Mouse (Mus musculus): Measurements from ENCODE around the gene Syndig1. TPM values are rescaled to one million over a fixed set of nuclear protein-coding genes. Genes with fewer than 3 reads are reported as not detected.

Gene Syndig1
- total and polyA plus RNA-seq, 3 experiments: not detected

- no peak for DNase-seq (ENCODE audit: low read depth, low spot score)
- Histone ChIP-seq H3K4me3 (ENCODE audit: control insufficient read depth in 1 of 2, insufficient read depth in 1 of 2, low read depth in 2 of 2, low read length in 2 of 2) (no peak overlapping the region), H3K4me1 (ENCODE audit: control insufficient read depth in 1 of 2, insufficient read depth in 2 of 2, low read length in 2 of 2) (no peaks in the 10 kb centered on the region), H3K79me2 (ENCODE audit: control insufficient read depth, insufficient read depth, low read length, poor library complexity) (no peaks in the 10 kb centered on the region), H3K36me3 (ENCODE audit: control insufficient read depth in 1 of 2, insufficient read depth in 2 of 2, low read length in 2 of 2) (no peaks in the 10 kb centered on the region), H3K27ac (ENCODE audit: control insufficient read depth, low read depth, low read length) (no peak overlapping the region), H3K9ac (ENCODE audit: control insufficient read depth, low read depth, low read length, poor library complexity, severe bottlenecking) (no peak overlapping the region), H3K27me3 (ENCODE audit: control insufficient read depth in 1 of 2, insufficient read depth in 2 of 2, low read length in 2 of 2) (no peaks in the 10 kb centered on the region), H3K9me3 (replicated peaks; ENCODE audit: insufficient read depth, low read length) (no peaks in the 10 kb centered on the region)
- TF ChIP-seq JUND (IDR thresholded peaks at IDR 0.05; ENCODE audit: low read depth, low read length): no peak
- TF ChIP-seq GABPA (IDR thresholded peaks at IDR 0.05; ENCODE audit: low read depth, low read length): no peak
- no peak for TF ChIP-seq MAZ (IDR thresholded peaks at IDR 0.05; ENCODE audit: low read depth, low read length)
- TF ChIP-seq SIN3A (IDR thresholded peaks at IDR 0.05; ENCODE audit: low read length): no peak
- no peak for TF ChIP-seq SMC3 (IDR thresholded peaks at IDR 0.05; ENCODE audit: low read depth, low read length)
These were observed 15.6 kb downstream of the Syndig1 start for GRCm38 (mm10) chr2:149844575-149844974.

GRCm38 (mm10) chr2:149848778-149849177, 19.8 kb downstream of the Syndig1 start:
- no peak for DNase-seq (ENCODE audit: low read depth, low spot score)
- Histone ChIP-seq H3K36me3 (ENCODE audit: control insufficient read depth in 1 of 2, insufficient read depth in 2 of 2, low read length in 2 of 2) (no peaks in the 10 kb centered on the region), H3K27ac (ENCODE audit: control insufficient read depth, low read depth, low read length) (no peak overlapping the region), H3K9me3 (replicated peaks; ENCODE audit: insufficient read depth, low read length) (no peaks in the 10 kb centered on the region), H3K4me1 (ENCODE audit: control insufficient read depth in 1 of 2, insufficient read depth in 2 of 2, low read length in 2 of 2) (no peaks in the 10 kb centered on the region), H3K79me2 (ENCODE audit: control insufficient read depth, insufficient read depth, low read length, poor library complexity) (no peaks in the 10 kb centered on the region), H3K4me3 (ENCODE audit: control insufficient read depth in 1 of 2, insufficient read depth in 1 of 2, low read depth in 2 of 2, low read length in 2 of 2) (no peak overlapping the region), H3K9ac (ENCODE audit: control insufficient read depth, low read depth, low read length, poor library complexity, severe bottlenecking) (no peak overlapping the region), H3K27me3 (ENCODE audit: control insufficient read depth in 1 of 2, insufficient read depth in 2 of 2, low read length in 2 of 2) (no peaks in the 10 kb centered on the region)
- TF ChIP-seq SMC3 (IDR thresholded peaks at IDR 0.05; ENCODE audit: low read depth, low read length): no peak
- TF ChIP-seq ZKSCAN1 (IDR thresholded peaks at IDR 0.05; ENCODE audit: low read depth, low read length): no peak
- TF ChIP-seq NRF1 (IDR thresholded peaks at IDR 0.05; ENCODE audit: insufficient read depth, low read depth, low read length, poor library complexity, severe bottlenecking): no peak
- TF ChIP-seq MEF2A (IDR thresholded peaks at IDR 0.05; ENCODE audit: extremely low read depth, insufficient replicate concordance, low read depth, low read length, poor library complexity, severe bottlenecking): no peak
- no peak for TF ChIP-seq ZNF384 (IDR thresholded peaks at IDR 0.05; ENCODE audit: low read depth, low read length)
- no peak for TF ChIP-seq CHD1 (IDR thresholded peaks at IDR 0.05; ENCODE audit: low read depth, low read length)
- no peak for TF ChIP-seq ETS1 (IDR thresholded peaks at IDR 0.05; ENCODE audit: low read depth, low read length)
- no peak for TF ChIP-seq NELFE (IDR thresholded peaks at IDR 0.05; ENCODE audit: low read depth, low read length)
- TF ChIP-seq POLR2AphosphoS5 (IDR thresholded peaks at IDR 0.05; ENCODE audit: borderline replicate concordance, low read depth, low read length): no peak
- TF ChIP-seq EP300 (IDR thresholded peaks at IDR 0.05; ENCODE audit: low read depth in 1 of 2, low read length in 2 of 2): no peak
- no peak for TF ChIP-seq JUND (IDR thresholded peaks at IDR 0.05; ENCODE audit: low read depth, low read length)
- TF ChIP-seq ELF1 (IDR thresholded peaks at IDR 0.05; ENCODE audit: low read depth, low read length): no peak
- TF ChIP-seq MAFK (IDR thresholded peaks at IDR 0.05; ENCODE audit: borderline replicate concordance, low read depth, low read length): no peak
